Mouse (Mus musculus): ENCODE measurements around the gene Psme3. TPM values are rescaled to one million over a fixed set of nuclear protein-coding genes. Genes with fewer than 3 reads are reported as not detected.

Psme3 gene
- polyA plus RNA-seq, 1 experiment from 2014 or later, result 182 TPM

- peaks cover 15% of the 10 kb centered on the region for H3K4me1 ChIP-seq
- 72% methylated on average over 4 of the region's 4 CpGs for WGBS
Measured at GRCm38 (mm10) chr11:101283805-101284204, 32.2 kb upstream of the Psme3 start.

GRCm38 (mm10) chr11:101287306-101287705 is 28.7 kb upstream of the Psme3 start:
- WGBS, result 96% methylated on average over 9 of the region's 9 CpGs
- Histone ChIP-seq H3K27me3 (no peaks in the 10 kb centered on the region), H3K4me1 (peaks cover 9% of the 10 kb centered on the region), H3K9ac (no peak overlapping the region), H3K27ac (no peak overlapping the region), H3K36me3 (replicated peaks) (peaks cover 52% of the 10 kb centered on the region), H3K4me3 (replicated peaks) (no peak overlapping the region), H3K9me3 (no peaks in the 10 kb centered on the region), H3K4me2 (no peak overlapping the region)
- no peak for ATAC-seq (ENCODE audit: low FRiP score)

More at GRCm38 (mm10) chr11:101283805-101284204, 32.2 kb upstream of the Psme3 start:
- Histone ChIP-seq H3K4me2 (no peak overlapping the region), H3K27me3 (peaks cover 22% of the 10 kb centered on the region), H3K4me3 (replicated peaks) (no peak overlapping the region), H3K36me3 (replicated peaks) (peaks cover 18% of the 10 kb centered on the region), H3K27ac (no peak overlapping the region), H3K9me3 (no peaks in the 10 kb centered on the region), H3K9ac (no peak overlapping the region)
- ATAC-seq (ENCODE audit: low FRiP score), result no peak

GRCm38 (mm10) chr11:101291231-101291630 is 24.8 kb upstream of the Psme3 start:
- no peaks in the 10 kb centered on the region for H3K27me3 ChIP-seq
- no peak overlapping the region for H3K27ac ChIP-seq
- H3K4me2 ChIP-seq, result no peak overlapping the region
- H3K9ac ChIP-seq, result no peak overlapping the region
- H3K36me3 ChIP-seq (replicated peaks), result peaks cover 82% of the 10 kb centered on the region
- H3K9me3 ChIP-seq, result no peaks in the 10 kb centered on the region
- 97% methylated on average over 8 of the region's 8 CpGs for WGBS
- no peak overlapping the region for H3K4me3 ChIP-seq (replicated peaks)
- no peak for ATAC-seq (ENCODE audit: low FRiP score)
- no peaks in the 10 kb centered on the region for H3K4me1 ChIP-seq

- peaks cover 77% of the 10 kb centered on the region for H3K36me3 ChIP-seq (replicated peaks)
- WGBS, result 87% methylated on average over 8 of the region's 8 CpGs
- no peak overlapping the region for H3K27ac ChIP-seq
- H3K9me3 ChIP-seq, result no peaks in the 10 kb centered on the region
- peaks cover under 1% of the 10 kb centered on the region; the same call in 1 of the 2 replicates for H3K4me1 ChIP-seq
- no peak overlapping the region for H3K9ac ChIP-seq
- no peak overlapping the region for H3K4me3 ChIP-seq (replicated peaks)
- H3K4me2 ChIP-seq, result no peak overlapping the region
- H3K27me3 ChIP-seq, result no peaks in the 10 kb centered on the region
- ATAC-seq (ENCODE audit: low FRiP score), result no peak
Measured at GRCm38 (mm10) chr11:101295191-101295590, 20.8 kb upstream of the Psme3 start.

- WGBS, result 68% methylated on average over 7 of the region's 7 CpGs
- H3K9me3 ChIP-seq, result no peaks in the 10 kb centered on the region
- peak overlapping the region; percentile 90; the same call in 1 of the 2 replicates for H3K9ac ChIP-seq
- peaks cover 25% of the 10 kb centered on the region for H3K36me3 ChIP-seq (replicated peaks)
- no peak for ATAC-seq (ENCODE audit: low FRiP score)
- H3K27ac ChIP-seq, result no peak overlapping the region
- peaks cover 19% of the 10 kb centered on the region for H3K4me1 ChIP-seq
- peak overlapping the region; percentile 71 for H3K4me3 ChIP-seq (replicated peaks)
- peak overlapping the region; percentile 100 for H3K4me2 ChIP-seq
- no peaks in the 10 kb centered on the region for H3K27me3 ChIP-seq
Measured at GRCm38 (mm10) chr11:101300881-101301280, 15.1 kb upstream of the Psme3 start.

- Histone ChIP-seq H3K27me3 (no peaks in the 10 kb centered on the region), H3K4me3 (replicated peaks) (peak overlapping the region; percentile 71), H3K4me2 (peak overlapping the region; percentile 100), H3K27ac (peak overlapping the region; percentile 47; the same call in 1 of the 2 replicates), H3K4me1 (peaks cover 19% of the 10 kb centered on the region), H3K9ac (peak overlapping the region; percentile 90), H3K36me3 (replicated peaks) (peaks cover 19% of the 10 kb centered on the region), H3K9me3 (no peaks in the 10 kb centered on the region)
- ATAC-seq (ENCODE audit: low FRiP score), result no peak
- 14% methylated on average over 26 of the region's 26 CpGs for WGBS
Measured at GRCm38 (mm10) chr11:101301299-101302003, 14.6 kb upstream of the Psme3 start.

GRCm38 (mm10) chr11:101302004-101302798 is 13.8 kb upstream of the Psme3 start, which contains the start of gene Becn1:
Becn1 (minus strand) TSS chr11:101302286.
- peak; percentile 96 for ATAC-seq (ENCODE audit: low FRiP score)
- H3K36me3 ChIP-seq (replicated peaks), result peaks cover 19% of the 10 kb centered on the region
- WGBS, result 7% methylated on average over 39 of the region's 39 CpGs
- peak within 1 kb of the TSS; percentile 90 for H3K9ac ChIP-seq
- H3K9me3 ChIP-seq, result no peaks in the 10 kb centered on the region
- peak within 1 kb of the TSS; percentile 100 for H3K4me2 ChIP-seq
- H3K4me3 ChIP-seq (replicated peaks), result peak within 1 kb of the TSS; percentile 71
- peak within 1 kb of the TSS; percentile 47; the same call in 1 of the 2 replicates for H3K27ac ChIP-seq
- H3K4me1 ChIP-seq, result peaks cover 19% of the 10 kb centered on the region
- H3K27me3 ChIP-seq, result no peaks in the 10 kb centered on the region

- H3K4me1 ChIP-seq, result no peaks in the 10 kb centered on the region
- H3K4me3 ChIP-seq (replicated peaks), result no peak overlapping the region
- no peak overlapping the region for H3K27ac ChIP-seq
- WGBS, result 48% methylated on average over 5 of the region's 5 CpGs
- ATAC-seq (ENCODE audit: low FRiP score), result no peak
- no peaks in the 10 kb centered on the region for H3K27me3 ChIP-seq
- H3K9ac ChIP-seq, result no peak overlapping the region
- H3K36me3 ChIP-seq (replicated peaks), result no peaks in the 10 kb centered on the region
- H3K4me2 ChIP-seq, result no peak overlapping the region
- H3K9me3 ChIP-seq, result no peaks in the 10 kb centered on the region
Measured at GRCm38 (mm10) chr11:101307744-101308143, 8.3 kb upstream of the Psme3 start.

- Histone ChIP-seq H3K4me1 (peaks cover 3% of the 10 kb centered on the region; the same call in 1 of the 2 replicates), H3K9ac (no peak overlapping the region), H3K27ac (no peak overlapping the region), H3K36me3 (replicated peaks) (no peaks in the 10 kb centered on the region), H3K9me3 (no peaks in the 10 kb centered on the region), H3K27me3 (0 out of 2 replicates have a peak, but pooled peaks cover 6% of the 10 kb centered on the region), H3K4me2 (no peak overlapping the region), H3K4me3 (replicated peaks) (no peak overlapping the region)
- no peak for ATAC-seq (ENCODE audit: low FRiP score)
- 86% methylated on average over 3 of the region's 3 CpGs for WGBS
Measured at GRCm38 (mm10) chr11:101311083-101311482, 4.9 kb upstream of the Psme3 start.

GRCm38 (mm10) chr11:101312150-101312549 is 3.9 kb upstream of the Psme3 start:
- no peak overlapping the region for H3K4me2 ChIP-seq
- no peaks in the 10 kb centered on the region for H3K36me3 ChIP-seq (replicated peaks)
- no peak overlapping the region for H3K27ac ChIP-seq
- peaks cover 8% of the 10 kb centered on the region for H3K4me1 ChIP-seq
- 0 out of 2 replicates have a peak, but pooled peaks cover 6% of the 10 kb centered on the region for H3K27me3 ChIP-seq
- no peak for ATAC-seq (ENCODE audit: low FRiP score)
- no peaks in the 10 kb centered on the region for H3K9me3 ChIP-seq
- no peak overlapping the region for H3K4me3 ChIP-seq (replicated peaks)
- no peak overlapping the region for H3K9ac ChIP-seq
- 79% methylated on average over 3 of the region's 3 CpGs for WGBS

GRCm38 (mm10) chr11:101314567-101314966 is 1.4 kb upstream of the Psme3 start:
- H3K27me3 ChIP-seq, result 0 out of 2 replicates have a peak, but pooled peaks cover 6% of the 10 kb centered on the region
- 94% methylated on average over 1 of the region's 1 CpGs for WGBS
- H3K9me3 ChIP-seq, result no peaks in the 10 kb centered on the region
- no peak for ATAC-seq (ENCODE audit: low FRiP score)
- H3K9ac ChIP-seq, result no peak overlapping the region
- H3K36me3 ChIP-seq (replicated peaks), result peaks cover 19% of the 10 kb centered on the region
- peaks cover 18% of the 10 kb centered on the region for H3K4me1 ChIP-seq
- H3K27ac ChIP-seq, result no peak overlapping the region
- H3K4me3 ChIP-seq (replicated peaks), result no peak overlapping the region
- no peak overlapping the region for H3K4me2 ChIP-seq

GRCm38 (mm10) chr11:101315082-101315650 is 847 bp upstream of the Psme3 start:
- 82% methylated on average over 8 of the region's 8 CpGs for WGBS
- H3K4me2 ChIP-seq, result peak overlapping the region; percentile 99
- peak overlapping the region; percentile 54 for H3K27ac ChIP-seq
- peaks cover 18% of the 10 kb centered on the region for H3K4me1 ChIP-seq
- peaks cover 25% of the 10 kb centered on the region for H3K36me3 ChIP-seq (replicated peaks)
- no peaks in the 10 kb centered on the region for H3K9me3 ChIP-seq
- H3K4me3 ChIP-seq (replicated peaks), result peak overlapping the region; percentile 84
- peak overlapping the region; percentile 94 for H3K9ac ChIP-seq
- ATAC-seq (ENCODE audit: low FRiP score), result 0 out of 2 replicates have a peak, but pooled peaks have one; percentile 5
- H3K27me3 ChIP-seq, result 0 out of 2 replicates have a peak, but pooled peaks cover 6% of the 10 kb centered on the region

Measured in forebrain, embryonic 12.5 days (tissue).